Mouse (Mus musculus) thymus, adult 2 months (tissue): ENCODE measurements around the gene Ccdc51.
A peak's percentile ranks its signal among the peaks of the same experiment; 100 is the strongest.

Experiments
- CTCF ChIP-seq: fragments of 200-500 bp; IDR thresholded peaks from 2 replicates; pipeline ENCODE4 v1.5.1; 2012; ENCODE audit warnings: mild to moderate bottlenecking, control low read depth, low read length, moderate library complexity, borderline replicate concordance; ENCODE audit not compliant: control insufficient read depth, poor library complexity, insufficient read depth; ENCODE audit errors: extremely low read depth
- POLR2A ChIP-seq: fragments of 200-500 bp; IDR thresholded peaks from 2 replicates; pipeline ENCODE4 v1.6.1; 2012; ENCODE audit warnings: mild to moderate bottlenecking, low read length, control low read depth, moderate library complexity; ENCODE audit not compliant: control insufficient read depth, poor library complexity, insufficient read depth; ENCODE audit errors: extremely low read depth

- TF ChIP-seq CTCF, result peak; percentile 94; the same call in 1 of the 2 replicates
- peak; percentile 54; the same call in 1 of the 2 replicates for TF ChIP-seq POLR2A
Measured at GRCm38 (mm10) chr9:109059136-109059903, 23.0 kb upstream of the Ccdc51 start, which contains the start of gene Trex1.
